Mouse (Mus musculus) kidney, adult 18-20 months (tissue): ENCODE measurements around the gene Xpnpep3.

Experiments
- DNase-seq: peaks from one replicate; pipeline ENCODE4 v3.0.0; 2021

The Xpnpep3 gene

GRCm38 (mm10) chr15:81482966-81483365 is 83.0 kb downstream of the Xpnpep3 start:
- DNase-seq = no peak

GRCm38 (mm10) chr15:81483691-81484090 is 83.8 kb downstream of the Xpnpep3 start:
- DNase-seq = no peak

- DNase-seq = peak; percentile 9
These were observed 85.5 kb downstream of the Xpnpep3 start for GRCm38 (mm10) chr15:81485483-81485882.

- no peak for DNase-seq
These were observed 103.5 kb downstream of the Xpnpep3 start for GRCm38 (mm10) chr15:81503466-81503865.

- no peak for DNase-seq
These were observed 104.1 kb downstream of the Xpnpep3 start for GRCm38 (mm10) chr15:81503995-81504394.
